Comparison of ENCODE assay signal across 24 mouse cellular contexts in the genomic region with DNA sequence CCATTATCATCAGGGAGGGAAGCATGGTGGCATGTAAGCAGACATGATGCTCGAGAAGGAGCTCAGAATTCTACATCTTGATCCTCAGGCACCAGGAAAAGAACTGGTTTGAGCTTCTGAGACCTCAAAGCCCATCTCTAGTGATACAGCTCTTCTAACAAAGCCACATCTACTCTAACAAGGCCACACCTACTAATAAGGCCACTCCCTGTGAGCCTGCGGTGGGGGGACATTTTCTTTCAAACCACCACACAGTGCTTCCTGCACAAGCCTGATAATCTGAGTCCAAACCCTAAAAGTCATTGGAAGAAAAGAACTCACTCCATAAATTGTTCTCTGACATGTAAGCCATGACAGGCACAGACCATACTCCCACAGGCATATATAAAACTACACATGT.
"Had no signal": no experiment of that assay in that cellular context is flagged by ENCODE, and none has a peak within 500 bp of the region (broad histone marks: within the 10 kb centered on the region; RNA-seq: fewer than 3 reads in every experiment).

No protein-coding gene starts in this region.

- H3K27me3 ChIP-seq: heart, embryonic 13.5 days; heart, embryonic 15.5 days; hindbrain, embryonic 13.5 days; hindbrain, embryonic 15.5 days; kidney, embryonic 15.5 days; limb, embryonic 13.5 days had no signal

- H3K4me3 ChIP-seq: heart, adult 2 months; heart, embryonic 13.5 days; heart, embryonic 15.5 days; hindbrain, embryonic 13.5 days; hindbrain, embryonic 15.5 days; kidney, embryonic 15.5 days; limb, embryonic 13.5 days had no signal

- H3K27ac ChIP-seq: heart, adult 2 months; heart, embryonic 13.5 days; heart, embryonic 15.5 days; hindbrain, embryonic 13.5 days; hindbrain, embryonic 15.5 days; hindbrain, postnatal 0 days; kidney, embryonic 15.5 days; kidney, postnatal 0 days; limb, embryonic 13.5 days had no signal

- ATAC-seq: hindbrain, postnatal 0 days; intestine, embryonic 16.5 days had no signal

- H3K4me1 ChIP-seq: heart, embryonic 13.5 days; heart, embryonic 15.5 days; hindbrain, embryonic 13.5 days; hindbrain, embryonic 15.5 days; kidney, embryonic 15.5 days; limb, embryonic 13.5 days had no signal

- H3K9me3 ChIP-seq: heart, embryonic 13.5 days; heart, embryonic 15.5 days; hindbrain, embryonic 13.5 days; hindbrain, embryonic 15.5 days; kidney, embryonic 15.5 days; limb, embryonic 13.5 days had no signal

- H3K9ac ChIP-seq: heart, embryonic 13.5 days; heart, embryonic 15.5 days; hindbrain, embryonic 13.5 days; hindbrain, embryonic 15.5 days; kidney, embryonic 15.5 days; limb, embryonic 13.5 days had no signal

- DNase-seq: gastrocnemius, postnatal 14 days; gastrocnemius, postnatal 36 days; heart, adult 11 months; heart, adult 2 months; heart, postnatal 14 days; heart, postnatal 36 days; kidney, adult 11 months; kidney, adult 2 months; kidney, adult 9 months; kidney, postnatal 14 days; kidney, postnatal 36 days; layer of hippocampus, adult 9-11 months; layer of hippocampus, postnatal 36 days; left cerebral cortex, postnatal 4 days had no signal

- H3K4me2 ChIP-seq: heart, embryonic 11.5 days; heart, embryonic 13.5 days; heart, embryonic 15.5 days; hindbrain, embryonic 13.5 days; hindbrain, embryonic 15.5 days; kidney, embryonic 15.5 days; limb, embryonic 13.5 days had no signal

- H3K36me3 ChIP-seq: heart, embryonic 13.5 days; heart, embryonic 15.5 days; hindbrain, embryonic 13.5 days; hindbrain, embryonic 15.5 days; kidney, embryonic 15.5 days; limb, embryonic 13.5 days had no signal
